Mouse (Mus musculus) thymus, postnatal 10 days (tissue): ENCODE data around the gene Cdh13.

Experiments
- DNase-seq, 2 experiments: peaks; one replicate each; pipeline ENCODE4 v3.0.0; 2021; ENCODE audit warnings: low spot score in 2 of 2

The Cdh13 gene

DNA sequence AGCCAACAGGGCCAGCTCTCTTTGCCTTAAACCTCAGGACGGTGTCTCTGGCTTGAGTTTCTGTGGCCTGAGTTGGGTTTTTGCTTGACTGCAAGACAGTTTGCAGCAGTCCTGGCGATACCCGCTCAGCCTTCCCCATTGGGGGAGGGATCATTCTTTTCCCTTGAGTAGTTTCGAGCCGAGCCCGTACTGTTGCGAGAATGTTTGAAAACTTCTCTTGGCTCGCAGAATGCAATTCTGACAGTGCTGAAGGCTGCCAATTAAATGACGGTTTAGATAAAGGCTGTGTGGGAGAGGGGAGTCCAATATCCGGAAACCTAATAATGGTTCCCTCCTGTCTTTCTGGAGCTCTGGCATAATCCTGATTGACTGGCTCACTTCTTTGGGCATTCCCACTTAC is 23.4 kb downstream of the Cdh13 start:
- DNase-seq: no peak

DNA sequence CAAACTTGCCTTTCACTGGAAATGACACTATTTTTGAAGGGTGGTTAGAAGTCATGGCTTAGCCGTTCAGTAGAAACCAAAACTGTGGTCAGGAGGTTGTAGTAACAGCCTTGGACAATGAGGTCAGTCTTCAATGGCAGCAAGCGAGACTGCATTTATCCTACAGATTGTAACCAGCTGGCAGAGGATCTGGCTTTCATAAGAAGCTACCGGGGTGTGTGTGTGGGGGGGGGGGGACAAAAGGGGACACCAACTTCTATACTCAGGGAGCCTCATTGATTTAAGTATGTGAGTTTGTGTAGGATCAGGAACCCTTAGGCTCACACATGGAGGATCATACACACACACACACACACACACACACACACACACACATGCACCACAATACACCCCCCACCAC is 25.6 kb downstream of the Cdh13 start:
- no peak for DNase-seq

- DNase-seq: no peak
These were observed 30.1 kb downstream of the Cdh13 start for GRCm38 (mm10) chr8:118313426-118314187.

DNA sequence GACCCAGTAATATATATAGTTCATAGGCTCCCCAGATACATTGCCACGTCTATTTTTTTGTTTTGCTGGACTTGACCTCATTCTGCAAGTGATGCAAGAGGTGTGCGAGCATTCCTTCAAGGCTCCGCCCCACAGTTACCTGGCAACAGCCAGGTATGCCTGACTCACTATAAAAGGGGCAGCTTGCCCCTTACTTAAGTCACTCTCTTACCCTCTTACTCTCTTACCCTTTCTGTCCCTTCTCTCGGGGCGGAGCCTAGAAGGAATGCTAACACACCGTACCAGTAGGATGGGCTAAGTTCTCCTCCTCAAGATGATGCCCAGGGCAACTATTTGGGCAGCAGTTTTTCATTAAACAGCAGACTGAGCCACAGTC is 30.6 kb downstream of the Cdh13 start:
- no peak for DNase-seq

- DNase-seq: no peak
These were observed 31.4 kb downstream of the Cdh13 start for GRCm38 (mm10) chr8:118314932-118315331.

DNA sequence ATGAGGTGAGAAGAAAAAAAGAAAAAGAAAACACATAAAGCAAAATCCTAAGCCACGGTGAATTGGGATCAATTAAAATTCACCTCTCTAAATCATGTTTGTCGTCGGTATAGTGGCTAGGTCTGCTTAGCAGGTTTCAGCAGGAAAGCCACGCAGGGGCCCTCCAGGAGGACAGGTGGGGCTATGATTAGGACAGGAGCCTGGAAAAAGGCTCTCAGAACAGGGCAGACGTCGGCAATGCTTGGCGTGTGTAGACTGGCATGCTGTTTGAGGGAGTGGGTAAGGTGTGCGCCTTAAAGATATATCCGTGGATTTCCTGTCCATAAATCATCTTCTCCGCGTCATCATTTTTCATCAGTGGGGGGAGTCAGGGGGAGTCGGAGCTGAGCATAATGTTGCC is 32.9 kb downstream of the Cdh13 start:
- no peak for DNase-seq

- DNase-seq: no peak
These were observed 37.0 kb downstream of the Cdh13 start for GRCm38 (mm10) chr8:118320566-118320965.

DNA sequence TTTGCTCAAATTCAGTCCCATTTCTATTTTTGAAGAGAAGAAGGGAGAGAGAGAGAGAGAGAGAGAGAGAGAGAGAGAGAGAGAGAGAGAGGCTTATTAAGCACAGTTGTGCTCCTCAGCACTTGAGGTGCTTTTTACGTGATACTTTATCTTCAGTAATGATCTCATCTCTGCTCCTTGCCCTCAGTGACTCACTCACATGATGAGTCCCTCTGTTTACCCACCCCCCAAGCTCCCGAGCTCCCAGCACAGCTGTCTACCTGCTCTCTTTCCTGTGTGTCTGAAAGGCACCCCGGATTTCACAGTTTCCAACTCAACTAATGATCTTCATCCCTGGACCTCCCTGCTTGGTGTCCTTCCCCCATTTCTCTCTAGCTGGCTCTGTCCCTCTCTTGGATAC is 39.9 kb downstream of the Cdh13 start:
- no peak for DNase-seq

- DNase-seq: peak in 1 of 2 experiments; percentile 4
These were observed 51.4 kb downstream of the Cdh13 start for GRCm38 (mm10) chr8:118334933-118335332.

DNA sequence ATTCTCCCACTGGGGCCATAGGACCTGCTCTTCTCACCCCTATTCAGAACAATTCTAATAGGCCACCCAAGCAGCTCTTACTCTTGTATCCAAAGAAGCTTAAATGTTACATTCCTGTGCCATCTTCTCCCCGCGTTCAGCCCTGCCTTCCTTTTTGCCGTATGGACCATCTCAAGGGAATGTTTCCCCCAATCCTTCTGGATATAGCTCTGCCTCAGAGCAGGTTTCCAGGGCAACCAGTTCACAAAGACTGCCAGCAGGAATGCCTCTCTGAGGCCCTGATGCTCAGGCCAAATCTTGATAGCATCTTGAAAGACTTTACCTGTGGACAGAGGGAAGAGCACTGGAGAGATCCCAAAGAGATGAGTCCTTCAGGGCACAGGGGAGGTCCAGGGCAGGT is 56.2 kb downstream of the Cdh13 start:
- no peak for DNase-seq

DNA sequence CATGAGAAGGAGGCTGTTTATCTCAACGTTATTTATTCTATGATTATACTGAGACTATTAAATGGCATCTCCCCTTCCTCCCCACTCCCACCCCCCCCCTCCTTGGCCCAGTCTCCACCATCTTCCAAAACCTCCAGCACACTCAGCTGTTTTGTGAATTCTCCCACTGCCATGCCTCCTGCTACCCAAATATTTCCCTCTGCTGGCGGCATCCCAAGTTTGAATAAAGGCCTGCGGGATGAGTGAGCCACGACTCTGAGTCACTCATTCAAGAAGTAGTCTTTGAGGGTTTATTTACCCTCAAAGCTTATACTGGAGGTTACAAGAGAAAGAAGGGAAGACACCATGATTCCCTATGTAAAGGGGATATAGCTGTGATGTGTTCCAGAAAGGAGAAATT is 59.7 kb downstream of the Cdh13 start:
- DNase-seq: no peak

DNA sequence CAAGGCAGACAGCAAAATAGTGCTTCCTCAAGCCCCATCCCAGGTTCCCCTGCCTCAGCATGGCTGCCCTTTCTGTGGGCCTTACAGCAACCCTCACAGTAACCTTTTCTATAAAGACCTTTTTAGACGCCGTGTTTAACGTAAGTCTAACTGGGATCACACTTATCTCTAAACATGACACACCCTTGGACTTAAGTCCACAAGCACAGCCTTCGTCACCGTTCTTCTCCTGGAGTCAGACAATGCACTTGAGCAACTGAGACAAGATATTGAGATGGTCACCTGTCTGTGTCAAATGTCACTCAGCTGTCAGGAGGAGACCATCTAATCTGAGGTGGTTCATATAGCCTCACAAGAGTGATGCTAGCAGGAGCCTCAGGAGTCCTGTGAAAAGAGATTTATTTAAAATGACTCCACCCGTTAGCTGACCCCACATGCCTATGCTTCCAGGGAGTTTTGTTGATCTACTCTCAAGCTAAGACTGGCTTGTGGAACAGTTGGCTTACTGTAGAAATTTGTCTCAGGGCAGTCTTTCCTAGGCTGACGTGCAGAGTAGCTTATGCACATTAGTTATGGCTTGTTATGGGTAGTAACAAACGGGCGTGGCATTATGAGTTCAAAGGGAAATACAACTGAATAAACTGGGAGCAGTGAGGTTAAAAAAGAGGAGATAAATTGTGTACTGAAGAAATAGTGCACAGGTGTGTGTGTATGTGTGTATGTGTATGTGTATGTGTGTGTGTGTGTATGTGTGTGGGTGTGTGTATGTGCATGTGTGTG is 65.4 kb downstream of the Cdh13 start:
- DNase-seq: no peak

- no peak for DNase-seq
These were observed 66.6 kb downstream of the Cdh13 start for GRCm38 (mm10) chr8:118350136-118350535.

DNA sequence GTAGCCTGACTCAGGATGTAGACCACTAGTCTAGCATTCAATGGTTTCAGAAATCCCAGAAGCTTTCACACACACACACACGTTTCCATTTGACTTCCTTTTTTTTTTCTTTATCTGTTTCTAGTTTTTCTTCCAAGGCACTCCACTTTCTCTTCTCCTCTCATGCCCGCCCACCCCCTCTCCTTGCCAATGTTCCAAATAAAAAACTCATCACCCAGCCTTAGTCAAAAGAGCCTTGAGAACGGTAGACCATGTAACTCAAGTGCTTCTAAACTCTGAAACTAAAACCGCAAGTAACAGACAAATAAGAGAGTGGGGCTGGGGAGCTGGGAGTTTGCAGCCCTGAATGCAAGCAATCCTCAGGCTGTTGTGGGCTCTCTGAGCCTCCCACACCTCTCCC is 69.5 kb downstream of the Cdh13 start:
- no peak for DNase-seq

DNA sequence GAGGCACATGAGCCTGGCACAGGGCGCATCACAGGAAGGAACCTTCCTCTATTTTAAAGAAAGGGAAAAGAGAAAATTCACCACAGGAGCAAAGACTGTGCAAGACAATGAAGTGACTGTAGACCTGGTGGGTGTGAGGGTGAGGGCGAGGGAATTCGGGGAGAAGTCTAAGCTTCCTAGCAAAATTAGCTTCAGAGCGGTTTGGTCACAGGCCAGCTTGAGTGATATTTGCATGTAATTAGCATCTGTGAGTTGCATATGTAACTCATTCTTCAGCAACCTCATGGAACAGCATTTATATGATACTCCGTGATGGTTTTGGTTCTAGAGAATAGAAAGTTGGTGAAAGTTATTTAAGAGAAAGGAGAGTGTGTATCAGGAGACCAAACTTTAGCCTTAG is 73.5 kb downstream of the Cdh13 start:
- no peak for DNase-seq

- no peak for DNase-seq
These were observed 74.1 kb downstream of the Cdh13 start for GRCm38 (mm10) chr8:118357596-118357995.

DNA sequence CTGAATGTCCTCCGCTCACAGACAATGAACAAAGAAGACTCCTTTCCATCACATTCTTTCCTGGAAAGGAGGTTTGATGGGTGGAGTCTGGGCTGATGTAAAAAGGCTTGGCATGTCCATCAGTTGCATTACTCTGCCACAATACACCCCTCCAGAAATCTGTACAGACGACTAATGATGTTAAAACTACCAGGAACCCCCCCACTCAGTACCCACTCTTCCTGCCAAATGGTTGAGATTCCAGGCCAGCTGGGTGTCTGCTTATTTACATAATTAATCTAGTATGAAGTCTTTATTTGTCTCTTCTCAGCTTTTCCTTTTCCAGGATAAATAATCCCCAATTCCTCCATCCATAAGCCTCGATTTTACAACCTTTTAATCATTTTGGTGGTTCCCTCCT is 80.2 kb downstream of the Cdh13 start:
- no peak for DNase-seq

DNA sequence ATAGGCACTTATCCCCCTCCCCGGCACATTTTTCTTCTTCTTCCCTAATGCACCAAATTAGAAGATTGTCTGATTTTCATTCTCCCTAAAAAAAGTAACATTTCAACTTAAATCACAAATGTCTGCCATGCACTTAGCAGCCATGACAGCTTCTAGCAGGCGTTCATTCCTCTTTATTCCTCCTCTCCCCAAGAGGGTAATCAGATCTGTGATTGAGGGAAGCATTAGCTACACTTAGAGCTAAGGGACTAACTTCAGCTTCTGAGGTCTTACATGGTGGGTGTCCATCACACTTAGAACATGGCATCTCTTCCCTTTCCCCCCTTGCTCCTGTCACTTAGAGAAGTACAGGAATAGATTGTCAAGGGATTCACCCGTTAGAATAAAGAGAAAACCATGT is 89.6 kb downstream of the Cdh13 start:
- DNase-seq: no peak

GRCm38 (mm10) chr8:118374738-118375137 is 91.2 kb downstream of the Cdh13 start:
- DNase-seq: no peak

GRCm38 (mm10) chr8:118376791-118377190 is 93.3 kb downstream of the Cdh13 start:
- DNase-seq: no peak

DNA sequence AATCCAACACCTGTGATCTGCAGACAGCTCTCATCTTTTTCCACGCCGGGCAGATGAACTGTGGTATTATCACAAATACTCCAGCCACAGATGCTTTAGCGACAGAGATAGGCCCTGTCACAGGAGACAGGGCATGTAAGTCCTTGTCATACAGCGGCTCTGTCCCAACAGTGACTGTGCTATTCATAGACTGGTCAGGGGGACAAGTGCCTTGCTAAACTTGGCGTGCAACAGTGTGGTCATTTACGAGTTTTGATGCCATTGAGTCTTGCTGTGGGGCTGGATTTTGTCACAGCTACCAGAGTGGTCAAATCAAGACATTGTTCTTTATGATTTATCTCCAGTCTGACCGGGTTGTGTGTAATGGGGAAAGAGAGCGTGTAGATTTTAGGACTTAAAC is 95.5 kb downstream of the Cdh13 start:
- DNase-seq: no peak

DNA sequence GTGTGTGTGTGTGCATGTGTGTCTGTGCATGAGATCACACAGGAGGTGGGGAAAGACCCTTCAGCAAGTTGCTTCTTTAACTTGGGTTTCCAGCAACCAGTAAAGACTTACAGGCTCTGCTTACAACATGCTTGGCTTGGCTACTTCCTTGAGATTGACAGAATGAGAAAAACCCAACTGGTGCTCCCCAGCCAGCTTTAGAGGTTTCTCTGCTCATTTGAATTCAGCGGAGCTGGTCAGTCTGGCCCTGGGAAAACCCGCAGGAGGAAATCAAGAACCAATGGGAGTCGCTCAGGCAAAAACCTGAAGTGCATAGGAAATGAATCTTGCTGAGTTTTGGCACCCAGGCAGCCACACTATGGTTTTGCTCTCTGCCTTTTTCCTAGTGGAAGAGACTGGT is 96.1 kb downstream of the Cdh13 start:
- no peak for DNase-seq

- DNase-seq: no peak
These were observed 96.5 kb downstream of the Cdh13 start for GRCm38 (mm10) chr8:118380058-118380457.
